Mouse (Mus musculus) erythroblast, embryonic 14.5 days (primary cell): ENCODE measurements around the gene Smurf1. TPM values are rescaled to one million over a fixed set of nuclear protein-coding genes. Genes with fewer than 3 reads are reported as not detected.

Experiments used
- H3K27me3 ChIP-seq: 2 replicates; pipeline ENCODE4 v1.6.1; 2012; ENCODE audit warnings: inconsistent platforms; ENCODE audit not compliant: control insufficient read depth
- H3K36me3 ChIP-seq: 2 replicates; pipeline ENCODE4 v1.6.1; 2012; ENCODE audit warnings: mild to moderate bottlenecking, inconsistent platforms; ENCODE audit not compliant: control insufficient read depth
- H3K4me1 ChIP-seq: 2 replicates; pipeline ENCODE4 v1.6.1; 2012; ENCODE audit warnings: inconsistent platforms; ENCODE audit not compliant: control insufficient read depth
- H3K4me3 ChIP-seq: replicated peaks from 2 replicates; pipeline ENCODE3; 2012; ENCODE audit warnings: moderate library complexity, mild to moderate bottlenecking, inconsistent platforms
- H3K9me3 ChIP-seq: 2 replicates; pipeline ENCODE4 v1.6.1; 2012; ENCODE audit warnings: low read length, inconsistent platforms, mixed read lengths; ENCODE audit not compliant: control insufficient read depth
- GATA1 ChIP-seq: IDR thresholded peaks from 2 replicates; pipeline ENCODE4 v1.6.1; 2012; ENCODE audit warnings: low read length, inconsistent platforms, mixed read lengths
- TAL1 ChIP-seq: IDR thresholded peaks from 3 replicates; pipeline ENCODE4 v1.6.1; 2012; ENCODE audit warnings: low read length, inconsistent platforms, mixed read lengths
- polyA plus RNA-seq: library from polyadenylated mRNA; stranded (reverse); fragments of >175 nt; gene quantifications from 2 replicates; pipeline ENCODE4 v1.2.3, GENCODE M21; 2012

Smurf1 gene
- polyA plus RNA-seq, 1 experiment = 0.01 TPM

- H3K4me1 ChIP-seq = no peaks in the 10 kb centered on the region
- no peak for TF ChIP-seq TAL1
- TF ChIP-seq GATA1 = no peak
- no peaks in the 10 kb centered on the region for H3K9me3 ChIP-seq
- peaks cover 91% of the 10 kb centered on the region for H3K36me3 ChIP-seq
- H3K27me3 ChIP-seq = no peaks in the 10 kb centered on the region
- no peak overlapping the region for H3K4me3 ChIP-seq
These were observed 113.8 kb downstream of the Smurf1 start for GRCm38 (mm10) chr5:144851820-144852219.

DNA sequence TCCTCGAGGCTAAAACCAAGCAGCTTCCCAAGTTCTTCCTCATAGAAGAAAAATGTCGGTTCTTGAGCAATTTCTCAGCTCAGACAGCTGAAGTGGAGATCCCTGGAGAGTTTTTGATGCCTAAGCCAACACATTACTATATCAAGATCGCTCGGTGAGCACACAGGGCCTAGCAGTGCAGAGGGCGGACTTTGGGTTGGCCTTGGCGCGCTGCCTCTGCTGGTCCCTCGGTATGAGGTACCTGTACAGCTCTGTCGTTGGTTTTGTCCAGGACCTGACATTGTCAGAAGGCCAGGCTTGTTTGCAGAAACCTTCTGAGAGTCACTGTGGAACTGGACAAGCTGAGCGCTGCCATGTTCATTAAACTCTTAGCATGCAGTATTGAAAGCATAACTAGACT, 115.7 kb downstream of the Smurf1 start:
- peaks cover 93% of the 10 kb centered on the region for H3K36me3 ChIP-seq

GRCm38 (mm10) chr5:144848735-144849134, 116.9 kb downstream of the Smurf1 start:
- no peaks in the 10 kb centered on the region for H3K27me3 ChIP-seq
- H3K9me3 ChIP-seq = no peaks in the 10 kb centered on the region
- peaks cover 93% of the 10 kb centered on the region for H3K36me3 ChIP-seq
- TF ChIP-seq TAL1 (no peak), GATA1 (no peak)
- no peaks in the 10 kb centered on the region for H3K4me1 ChIP-seq
- H3K4me3 ChIP-seq = no peak overlapping the region

More for the DNA sequence above, 115.7 kb downstream of the Smurf1 start:
- H3K4me3 ChIP-seq = no peak overlapping the region
- TF ChIP-seq TAL1 (no peak), GATA1 (no peak)
- H3K4me1 ChIP-seq = no peaks in the 10 kb centered on the region
- H3K27me3 ChIP-seq = no peaks in the 10 kb centered on the region
- H3K9me3 ChIP-seq = no peaks in the 10 kb centered on the region

GRCm38 (mm10) chr5:144845352-144845751, 120.3 kb downstream of the Smurf1 start:
- no peaks in the 10 kb centered on the region for H3K4me1 ChIP-seq
- no peaks in the 10 kb centered on the region for H3K9me3 ChIP-seq
- no peaks in the 10 kb centered on the region for H3K27me3 ChIP-seq
- peaks cover 94% of the 10 kb centered on the region for H3K36me3 ChIP-seq
- H3K4me3 ChIP-seq = no peak overlapping the region
- no peak for TF ChIP-seq TAL1
- no peak for TF ChIP-seq GATA1

DNA sequence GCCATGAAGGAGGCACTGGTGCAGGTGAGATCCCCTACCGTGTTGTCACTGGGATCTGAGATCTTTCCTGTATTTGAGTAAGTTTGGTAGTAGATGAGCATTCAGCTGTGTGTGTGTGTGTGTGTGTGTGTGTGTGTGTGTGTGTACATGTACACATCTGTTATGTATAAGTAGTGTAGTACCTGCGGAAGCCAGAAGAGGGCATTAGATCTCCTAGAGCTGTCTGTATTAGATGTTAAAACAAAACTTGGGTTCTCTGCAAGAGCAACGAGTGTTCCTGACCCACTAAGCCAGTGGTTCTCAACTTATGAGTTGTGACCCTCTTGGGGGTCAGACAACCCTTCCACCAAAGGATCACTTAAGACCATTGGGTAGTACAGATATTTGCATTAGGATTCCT, 129.5 kb downstream of the Smurf1 start:
- H3K36me3 ChIP-seq = peaks cover 93% of the 10 kb centered on the region
- H3K4me1 ChIP-seq = no peaks in the 10 kb centered on the region
- TF ChIP-seq TAL1 = no peak
- H3K27me3 ChIP-seq = no peaks in the 10 kb centered on the region
- H3K9me3 ChIP-seq = no peaks in the 10 kb centered on the region
- H3K4me3 ChIP-seq = no peak overlapping the region

DNA sequence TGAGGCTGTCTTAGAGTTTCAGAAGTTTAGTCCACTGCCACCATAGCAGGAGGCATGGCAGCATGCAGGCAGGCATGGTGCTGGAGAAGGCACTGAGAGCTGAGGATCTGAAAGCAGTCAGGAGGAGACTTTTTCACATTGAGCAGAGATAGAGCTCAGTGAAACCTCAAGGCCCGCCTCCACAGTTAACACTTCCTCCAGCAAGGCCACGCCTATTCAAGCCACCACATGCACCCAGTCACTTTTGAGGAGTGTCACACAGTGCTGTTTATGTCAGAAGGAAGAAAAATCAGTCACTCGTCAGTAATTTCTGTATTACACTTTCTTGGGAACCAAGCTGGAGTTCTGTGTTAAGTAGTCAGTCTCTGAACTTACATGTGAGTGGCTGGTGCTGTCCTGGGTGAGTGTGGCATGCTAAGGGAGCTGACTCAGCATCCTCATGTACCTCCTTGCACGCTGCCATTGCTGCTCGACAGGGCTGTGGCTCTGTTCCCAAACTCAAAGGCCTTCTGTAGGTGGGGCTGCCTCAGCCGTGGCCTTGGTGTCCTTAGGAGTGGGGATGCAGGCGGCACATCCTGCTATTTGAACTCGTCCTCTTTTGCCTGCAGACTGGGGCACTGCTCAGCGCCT, 133.7 kb downstream of the Smurf1 start:
- TF ChIP-seq GATA1 (no peak), TAL1 (no peak)
- H3K9me3 ChIP-seq = no peaks in the 10 kb centered on the region
- H3K4me3 ChIP-seq = no peak overlapping the region
- peaks cover 95% of the 10 kb centered on the region for H3K36me3 ChIP-seq
- H3K27me3 ChIP-seq = no peaks in the 10 kb centered on the region
- no peaks in the 10 kb centered on the region for H3K4me1 ChIP-seq

DNA sequence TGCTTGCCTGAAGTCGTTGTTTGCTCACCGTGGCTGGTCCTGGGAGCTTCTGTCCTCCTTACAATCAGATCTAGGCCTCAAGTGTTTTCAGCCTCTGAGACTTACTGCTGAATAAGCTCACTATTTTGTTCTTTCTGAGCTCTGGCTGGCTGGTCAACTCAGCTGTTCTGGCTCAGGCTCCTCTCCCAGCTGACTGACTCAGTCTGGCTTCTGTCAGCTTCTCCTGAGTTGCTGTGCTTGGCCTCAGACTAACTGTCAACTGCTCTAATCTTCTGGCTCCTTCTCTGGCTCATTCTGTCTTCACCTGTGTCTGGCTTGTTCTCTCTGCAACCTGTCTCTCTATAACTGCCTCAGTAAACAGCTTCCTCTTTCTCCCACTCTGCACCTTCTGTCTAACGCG, 136.0 kb downstream of the Smurf1 start:
- H3K4me1 ChIP-seq = no peaks in the 10 kb centered on the region
- peaks cover 96% of the 10 kb centered on the region for H3K36me3 ChIP-seq
- TF ChIP-seq GATA1 (no peak), TAL1 (no peak)
- no peaks in the 10 kb centered on the region for H3K27me3 ChIP-seq
- H3K9me3 ChIP-seq = no peaks in the 10 kb centered on the region
- no peak overlapping the region for H3K4me3 ChIP-seq

GRCm38 (mm10) chr5:144828365-144829102, 137.1 kb downstream of the Smurf1 start:
- Histone ChIP-seq H3K27me3 (no peaks in the 10 kb centered on the region), H3K4me3 (no peak overlapping the region), H3K9me3 (no peaks in the 10 kb centered on the region), H3K4me1 (no peaks in the 10 kb centered on the region), H3K36me3 (peaks cover 98% of the 10 kb centered on the region)
- TF ChIP-seq TAL1 (no peak), GATA1 (no peak)

Other genes with a start within 250 kb of the Smurf1 start
- not detected in 2 replicates for gene Tmem130, start 204.0 kb downstream of the Smurf1 start, polyA plus RNA-seq
- gene Trrap, start 198.1 kb downstream of the Smurf1 start, polyA plus RNA-seq = 2.9 and 3.9 TPM in 2 replicates
- gene Gm4871, start 66.9 kb upstream of the Smurf1 start, polyA plus RNA-seq = not detected in 2 replicates
- not detected in 2 replicates for gene 1700018F24Rik, start 77.1 kb upstream of the Smurf1 start, polyA plus RNA-seq
- gene Arpc1a, start 118.0 kb upstream of the Smurf1 start, polyA plus RNA-seq = 2.7 and 3.0 TPM in 2 replicates
- not detected in 2 replicates for gene Kpna7, start 118.2 kb upstream of the Smurf1 start, polyA plus RNA-seq
- gene Arpc1b, start 148.4 kb upstream of the Smurf1 start, polyA plus RNA-seq = 5.7 and 6.2 TPM in 2 replicates
- 23.4 and 39.5 TPM in 2 replicates for gene Pdap1, start 174.4 kb upstream of the Smurf1 start, polyA plus RNA-seq
- 2.2 and 3.0 TPM in 2 replicates for gene Bud31, start 174.5 kb upstream of the Smurf1 start, polyA plus RNA-seq
- 1.1 and 1.3 TPM in 2 replicates for gene Ptcd1, start 201.3 kb upstream of the Smurf1 start, polyA plus RNA-seq
- gene Cpsf4, start 201.4 kb upstream of the Smurf1 start, polyA plus RNA-seq = 7.8 and 8.9 TPM in 2 replicates
- 8.3 and 21.1 TPM in 2 replicates for gene Atp5j2, start 226.2 kb upstream of the Smurf1 start, polyA plus RNA-seq
- 1.3 and 2.0 TPM in 2 replicates for gene Zkscan14, start 236.0 kb upstream of the Smurf1 start, polyA plus RNA-seq
- 0.13 and 0.15 TPM in 2 replicates for gene Zkscan5, start 238.7 kb upstream of the Smurf1 start, polyA plus RNA-seq